Mouse (Mus musculus): ENCODE results near the gene Mga. TPM values are rescaled to one million over a fixed set of nuclear protein-coding genes. Genes with fewer than 3 reads are reported as not detected.

Gene Mga
- total RNA-seq, 2 experiments from 2014 or later: 32.9 to 38.4 TPM

DNA sequence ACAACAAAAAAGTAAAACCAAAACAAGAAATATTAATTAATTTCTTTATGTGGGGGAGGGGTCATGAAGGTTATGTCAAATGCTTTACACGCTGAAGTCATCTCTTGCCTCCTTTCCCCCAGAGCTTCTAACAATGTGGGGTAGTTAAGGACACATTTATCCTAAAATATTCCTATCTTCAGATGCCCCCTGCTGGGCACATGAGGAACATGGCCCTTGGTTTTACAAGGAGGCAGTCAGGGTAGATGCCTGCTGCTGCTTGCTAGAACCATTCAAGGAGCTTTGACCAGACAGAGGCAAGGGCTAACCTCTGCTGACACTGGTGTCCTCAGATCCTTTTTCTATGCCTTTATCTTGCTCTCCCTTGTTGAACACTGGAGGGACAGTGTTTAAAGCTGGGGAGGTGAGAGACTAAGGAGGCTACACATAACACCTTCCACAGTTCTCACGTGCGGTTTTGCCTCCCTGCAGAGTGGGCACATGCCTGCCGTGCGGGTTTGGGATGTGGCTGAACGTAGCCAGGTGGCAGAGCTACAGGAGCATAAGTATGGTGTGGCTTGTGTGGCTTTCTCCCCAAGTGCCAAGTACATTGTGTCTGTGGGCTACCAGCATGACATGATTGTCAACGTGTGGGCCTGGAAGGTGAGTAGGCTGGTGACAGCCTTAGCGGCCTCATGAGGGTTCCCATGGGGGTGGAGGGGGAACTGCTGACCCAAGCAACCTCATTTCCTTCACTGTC lies 114.6 kb downstream of the Mga start:
- DNase-seq: peak; percentile 68
- H3K27ac ChIP-seq: no peak overlapping the region
- intact Hi-C loops (cut with DNase I): loop anchor here (1.0 kb wide), 1 partner anchor 39 kb away; the partner anchor contains the start of gene Mapkbp1
- no peak overlapping the region for H3K4me3 ChIP-seq
- TF ChIP-seq CTCF (IDR thresholded peaks at IDR 0.05): peak; percentile 85

DNA sequence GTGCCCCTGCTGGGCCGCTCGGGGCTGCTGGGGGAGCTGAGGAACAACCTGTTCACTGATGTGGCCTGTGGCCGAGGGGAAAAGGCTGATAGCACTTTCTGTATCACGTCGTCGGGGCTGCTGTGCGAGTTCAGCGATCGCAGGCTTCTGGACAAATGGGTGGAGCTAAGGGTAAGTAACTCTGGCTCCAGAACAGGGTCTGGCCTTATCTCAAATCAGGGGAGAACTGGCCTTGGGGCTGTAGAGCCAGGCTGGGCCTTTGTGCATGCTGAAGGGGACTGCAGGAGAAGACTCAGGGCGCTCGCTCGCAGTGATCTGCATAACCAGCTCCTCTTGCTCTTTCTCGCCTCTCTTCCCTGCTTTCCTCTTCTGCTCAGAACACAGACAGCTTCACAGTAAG lies 115.9 kb downstream of the Mga start:
- Histone ChIP-seq H3K27ac (no peak overlapping the region), H3K4me3 (no peak overlapping the region)
- intact Hi-C loops (cut with DNase I): no loop called here
- no peak for DNase-seq
- no peak for TF ChIP-seq CTCF (IDR thresholded peaks at IDR 0.05)

DNA sequence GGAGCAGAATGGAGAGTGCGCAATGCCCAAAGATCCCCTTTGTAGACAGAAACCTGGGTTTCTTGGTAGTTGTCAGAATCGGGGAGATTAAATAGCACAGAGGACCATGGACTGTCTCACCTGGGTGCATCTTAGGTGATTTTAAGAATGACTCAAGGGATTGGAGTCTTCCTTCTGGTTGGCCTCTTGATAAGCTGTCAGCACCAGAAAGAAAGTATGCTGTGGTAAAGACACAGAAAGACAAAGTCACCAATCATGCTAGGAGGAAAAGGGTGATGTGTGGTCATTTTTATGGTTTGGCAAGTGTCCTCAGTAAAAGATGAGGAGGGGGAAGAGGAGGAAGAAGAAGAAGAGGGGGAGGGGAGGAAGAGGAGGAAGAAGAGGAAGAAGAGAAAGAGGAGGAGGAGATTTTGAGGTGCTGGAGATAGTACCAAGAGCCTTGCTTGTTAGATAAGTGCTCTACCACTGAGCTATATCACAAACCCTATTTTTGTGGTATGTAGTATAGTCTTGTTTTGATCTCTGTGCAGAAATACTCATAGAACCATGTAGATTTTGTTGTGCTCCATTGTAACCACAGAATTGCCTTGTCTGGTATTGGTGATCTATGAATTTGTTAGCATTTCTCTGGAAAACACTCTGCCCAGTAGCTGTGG lies 116.9 kb downstream of the Mga start:
- Histone ChIP-seq H3K27ac (no peak overlapping the region), H3K4me3 (no peak overlapping the region)
- intact Hi-C loops (cut with DNase I): no loop called here
- DNase-seq: no peak
- TF ChIP-seq CTCF (IDR thresholded peaks at IDR 0.05): no peak

DNA sequence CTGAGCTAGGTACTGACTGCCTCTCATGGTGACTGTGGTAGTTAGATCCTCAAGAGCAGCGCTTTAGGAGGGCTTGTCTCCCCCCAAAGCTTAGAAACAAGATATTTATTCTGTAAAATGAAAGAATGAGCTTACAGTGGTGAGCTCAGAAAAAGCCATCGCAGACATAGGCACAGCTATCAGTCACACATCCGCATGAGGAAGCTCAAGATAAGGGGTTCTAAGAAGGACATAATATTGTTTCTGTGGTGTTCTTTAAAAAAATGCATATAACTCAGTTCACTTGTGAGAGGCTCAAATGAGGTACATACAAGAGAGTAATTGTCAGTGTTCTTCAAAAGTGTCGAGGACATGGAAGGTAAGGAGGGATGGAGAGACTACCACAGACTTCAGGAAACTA lies 118.9 kb downstream of the Mga start:
- DNase-seq: no peak
- intact Hi-C loops (cut with DNase I): no loop called here
- Histone ChIP-seq H3K27ac (no peak overlapping the region), H3K4me3 (no peak overlapping the region)
- no peak for TF ChIP-seq CTCF (IDR thresholded peaks at IDR 0.05)

DNA sequence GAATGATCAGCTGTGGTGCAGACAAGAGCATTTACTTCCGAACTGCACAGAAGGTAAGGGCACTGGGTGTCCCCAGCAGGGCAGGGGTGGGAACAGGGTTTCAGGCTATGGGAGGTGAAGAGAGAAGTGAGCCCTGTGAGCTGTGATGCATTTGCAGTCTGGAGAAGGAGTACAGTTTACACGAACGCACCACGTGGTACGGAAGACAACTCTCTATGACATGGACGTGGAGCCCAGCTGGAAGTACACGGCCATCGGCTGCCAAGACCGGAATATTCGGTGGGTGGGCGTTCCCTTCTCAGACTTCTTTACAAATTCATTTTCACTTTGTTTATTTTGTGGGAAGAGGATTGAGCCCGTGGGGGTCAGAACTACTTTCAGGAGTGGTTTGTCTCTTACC lies 120.6 kb downstream of the Mga start:
- intact Hi-C loops (cut with DNase I): no loop called here
- Histone ChIP-seq H3K27ac (no peak overlapping the region), H3K4me3 (no peak overlapping the region)
- DNase-seq: no peak
- TF ChIP-seq CTCF (IDR thresholded peaks at IDR 0.05): no peak

Small RNA genes within 50 kb of the gene (microRNA-seq; reads per million reads assigned to microRNA genes)
- gene Mir7665: not detected

Other genes with a start within 250 kb of the Mga start
- 10 to 100 TPM; 36.7 to 62.7 TPM for gene Ndufaf1, start 234.4 kb upstream of the Mga start, total RNA-seq (2021)
- gene Rtf1, start 222.2 kb upstream of the Mga start, total RNA-seq (2021): 10 to 100 TPM; 25.3 to 27.2 TPM
- not detected for gene Itpka, start 154.9 kb upstream of the Mga start, total RNA-seq (2021)
- gene Ltk, start 136.8 kb upstream of the Mga start, total RNA-seq (2021): not detected
- gene Rpap1, start 109.7 kb upstream of the Mga start, total RNA-seq (2021): 10 to 100 TPM; 14.4 to 16.7 TPM
- under 1 TPM; 0.10 to 0.73 TPM for gene Tyro3, start 99.5 kb upstream of the Mga start, total RNA-seq (2021)
- gene Mapkbp1, start 75.5 kb downstream of the Mga start, total RNA-seq (2021): 1 to 10 TPM; 8.1 to 8.4 TPM
- 1 to 10 TPM; 1.6 to 2.4 TPM for gene Jmjd7, start 130.3 kb downstream of the Mga start, total RNA-seq (2021)
- gene Gm28042, start 130.3 kb downstream of the Mga start, total RNA-seq (2021): 1 to 10 TPM in 1 of 2 experiments, under 1 TPM in 1; 0.77 to 1.5 TPM
- 1 to 10 TPM in 1 of 2 experiments, under 1 TPM in 1; 0.99 to 1.7 TPM for gene Pla2g4b, start 136.2 kb downstream of the Mga start, total RNA-seq (2021)

Measured in gastrocnemius, adult 2 months (tissue).